Mouse (Mus musculus) lung, adult 2 months (tissue): Measurements from ENCODE around the gene Arhgap15.

Experiments used
- CTCF ChIP-seq: fragments of 200-500 bp; IDR thresholded peaks from 2 replicates; pipeline ENCODE4 v1.5.1; 2011; ENCODE audit warnings: mild to moderate bottlenecking, low read length, control low read depth; ENCODE audit not compliant: insufficient read depth
- POLR2A ChIP-seq: fragments of 200-500 bp; IDR thresholded peaks from 2 replicates; pipeline ENCODE4 v1.6.1; 2011; ENCODE audit warnings: low read depth, mild to moderate bottlenecking, control low read depth, low read length, borderline replicate concordance; ENCODE audit errors: extremely low read depth

DNA sequence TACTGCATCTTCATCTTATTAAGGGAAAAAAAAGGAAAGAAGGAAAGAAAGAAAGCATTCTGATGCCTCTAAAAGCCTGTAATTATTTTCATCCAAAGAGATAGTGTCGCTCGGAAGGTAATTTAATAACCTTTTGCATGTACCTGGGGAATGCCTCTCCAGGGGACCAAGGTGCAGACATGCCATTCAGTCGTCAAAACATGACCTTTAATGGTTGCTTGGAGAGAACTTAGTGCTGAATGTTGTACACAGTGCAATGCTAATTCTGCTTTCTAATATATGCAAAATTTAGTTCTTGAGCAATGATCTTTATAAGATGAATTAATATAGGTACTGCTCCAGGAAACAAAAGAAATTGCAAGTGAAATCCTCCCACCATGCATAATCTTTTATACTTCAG lies 239.3 kb downstream of the Arhgap15 start:
- TF ChIP-seq POLR2A (no peak), CTCF (no peak)
